Mouse (Mus musculus) left cerebral cortex, adult 9 months (tissue): ENCODE measurements at regions not wholly inside any gene's neighbourhood (a gene's known extent, or its start where the extent isn't known, plus 50 kb on each side); places are given as distances from the start of the nearest gene placed in this dataset.
A peak's percentile ranks its signal among the peaks of the same experiment; 100 is the strongest.
"Not testable (repeated sequence)": the region's sequence is repeated elsewhere in the genome, so short reads cannot be mapped to it uniquely, and the experiment has no call there.

Experiments
- DNase-seq, 2 experiments: peaks; one replicate each; pipeline ENCODE4 v3.0.0; 2022; ENCODE audit warnings: low spot score in 2 of 2

DNA sequence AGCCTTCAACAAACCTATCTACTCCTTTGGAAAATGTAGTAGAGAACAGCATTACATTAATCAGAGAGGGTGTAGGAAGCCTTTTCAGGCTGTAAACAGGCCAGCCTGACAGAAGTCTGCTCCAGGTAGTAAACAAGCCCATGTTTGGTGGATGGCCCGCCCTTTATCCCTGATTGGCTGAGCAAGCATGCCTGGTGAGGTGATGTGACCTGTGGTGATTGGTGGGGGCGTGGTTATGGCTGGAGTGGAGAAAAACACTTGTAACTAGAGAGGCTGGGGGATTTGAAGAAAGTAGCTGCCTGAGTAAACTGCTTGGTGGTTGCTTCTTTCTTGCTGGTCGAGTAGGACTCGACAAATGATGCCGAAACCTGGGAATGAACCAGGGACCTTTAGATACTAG is 621.3 kb upstream of the Dsel start:
- not testable (repeated sequence) for DNase-seq

DNA sequence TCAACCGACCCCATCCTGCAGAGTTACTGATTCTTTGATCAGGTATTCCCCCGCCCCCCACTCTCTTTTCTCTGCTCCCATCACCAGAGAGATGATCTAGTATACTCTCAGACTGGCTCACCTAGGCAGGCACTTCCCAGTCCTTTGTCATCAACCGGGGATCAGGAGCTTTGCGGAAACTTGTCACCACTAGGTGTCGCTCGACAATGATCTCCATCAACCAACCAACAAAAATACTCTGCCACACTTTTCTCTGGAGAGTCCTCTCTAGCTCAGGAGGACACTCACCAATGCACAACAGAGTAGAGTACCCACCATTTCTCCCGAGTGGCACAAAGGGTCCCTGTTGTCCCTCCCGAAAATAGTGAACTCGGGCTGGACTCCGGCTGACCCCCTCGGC is 591.3 kb upstream of the Dsel start:
- peak in 1 of 2 experiments; percentile 40 for DNase-seq

DNA sequence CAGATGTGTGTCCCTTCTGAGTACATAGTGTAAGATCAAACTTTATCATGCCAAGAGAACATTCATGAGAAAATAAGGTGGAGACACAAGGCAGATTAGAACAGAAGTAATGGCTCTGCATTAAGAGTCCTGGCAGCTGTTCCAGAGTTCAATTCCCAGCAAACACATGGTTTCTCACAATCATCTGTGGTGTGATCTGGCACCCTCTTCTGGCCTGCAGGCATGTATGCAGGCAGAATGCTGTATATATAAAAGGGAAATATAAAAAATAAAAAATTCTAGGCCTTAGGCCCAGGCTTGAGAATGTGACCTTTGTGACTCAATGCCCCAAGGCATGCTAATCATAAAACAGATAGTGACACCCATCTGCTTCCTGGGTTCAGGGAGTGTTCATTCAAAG is 587.7 kb upstream of the Dsel start:
- DNase-seq: no peak

DNA sequence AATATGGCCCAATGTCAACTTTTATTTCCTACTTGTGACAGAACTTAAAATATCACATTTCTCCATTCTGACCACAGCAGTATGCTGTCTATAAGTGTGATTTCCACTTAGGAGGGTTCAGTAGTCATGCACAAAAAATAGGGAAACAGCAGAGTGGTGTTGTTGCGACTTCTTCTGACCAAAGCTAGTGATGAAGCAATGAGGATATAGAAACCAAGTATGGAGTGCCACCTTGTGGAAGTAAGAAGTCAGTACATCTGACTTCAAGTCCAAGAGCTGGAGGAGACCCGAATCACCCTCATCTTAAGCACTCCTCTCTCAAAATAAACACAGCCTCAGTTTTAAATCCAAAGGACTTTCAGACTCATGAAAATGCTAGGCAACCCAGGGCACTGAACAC is 586.9 kb upstream of the Dsel start:
- DNase-seq: peak; percentile 3 to 5

GRCm38 (mm10) chr1:112439109-112439508 is 574.4 kb upstream of the Dsel start:
- DNase-seq: no peak

DNA sequence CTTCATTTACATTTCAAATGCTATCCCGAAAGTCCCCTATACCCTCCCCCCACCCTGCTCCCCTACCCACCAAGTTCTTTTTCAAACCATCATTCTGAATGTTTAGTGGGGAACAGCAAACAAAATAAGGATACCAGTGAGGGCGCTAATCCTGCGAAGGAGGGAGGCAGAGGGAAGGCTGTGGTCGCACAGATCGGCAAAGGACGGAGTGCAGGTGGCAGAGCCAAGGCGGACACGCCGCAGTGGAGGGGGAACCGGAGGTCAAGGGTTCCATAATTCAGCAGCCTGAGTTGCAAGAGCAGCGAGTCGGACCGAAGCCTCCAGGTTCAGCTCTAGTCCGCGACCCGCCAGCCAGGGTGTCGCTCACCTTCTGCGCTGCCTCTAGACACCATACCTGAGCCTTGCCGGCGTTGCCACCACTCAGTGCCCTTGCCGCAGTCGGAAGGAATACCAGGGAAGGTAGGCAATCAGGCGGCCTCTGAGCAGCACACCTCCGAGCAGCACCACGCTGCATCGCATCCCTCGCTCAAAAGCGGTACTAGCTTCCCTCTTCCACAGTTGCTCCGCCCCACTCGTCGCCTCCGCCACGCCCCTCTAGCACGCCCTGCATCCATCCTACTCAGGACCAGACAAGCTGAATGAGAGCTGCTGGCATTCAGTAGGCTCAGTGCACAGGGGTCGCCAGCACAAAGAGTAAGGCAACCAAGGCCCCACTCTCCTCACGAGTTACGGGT is 551.8 kb upstream of the Dsel start:
- DNase-seq: peak; percentile 11 to 29

- peak in 1 of 2 experiments; percentile 74 for DNase-seq
Observed at GRCm38 (mm10) chr1:112388807-112389206, 524.1 kb upstream of the Dsel start.

GRCm38 (mm10) chr1:112384015-112384414 is 519.3 kb upstream of the Dsel start:
- DNase-seq: no peak

- DNase-seq: peak; percentile 52 to 68
Observed at GRCm38 (mm10) chr1:112379651-112380264, 515.0 kb upstream of the Dsel start.

GRCm38 (mm10) chr1:112378660-112379059 is 513.9 kb upstream of the Dsel start:
- peak in 1 of 2 experiments; percentile 68 for DNase-seq

DNA sequence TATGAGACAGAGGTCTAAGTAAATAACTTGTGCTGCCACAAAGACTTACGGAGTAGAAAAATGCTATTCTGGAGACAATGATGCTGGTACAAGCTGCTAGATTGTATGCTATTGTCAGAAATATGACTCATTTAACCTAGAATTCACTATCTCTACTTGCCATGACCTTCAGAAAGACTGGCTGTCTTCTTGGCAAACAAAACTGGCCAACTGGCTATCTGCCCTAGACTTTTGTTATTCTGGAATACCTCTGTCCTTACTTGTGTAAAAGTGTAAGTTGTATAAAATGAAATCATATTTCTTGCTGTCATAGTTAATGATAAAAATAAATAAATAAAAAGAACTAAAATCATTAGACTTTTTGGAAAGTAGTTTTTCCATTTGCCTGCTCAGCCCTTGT is 491.1 kb upstream of the Dsel start:
- no peak for DNase-seq
